Mouse (Mus musculus) liver, adult (tissue): Measurements from ENCODE around the gene Aldh3a2.

Experiments used
- GATA4 ChIP-seq: IDR thresholded peaks from 2 replicates; pipeline ENCODE4 v1.6.1; 2014; ENCODE audit warnings: mild to moderate bottlenecking, low read length; ENCODE audit not compliant: insufficient replicate concordance

Gene Aldh3a2

DNA sequence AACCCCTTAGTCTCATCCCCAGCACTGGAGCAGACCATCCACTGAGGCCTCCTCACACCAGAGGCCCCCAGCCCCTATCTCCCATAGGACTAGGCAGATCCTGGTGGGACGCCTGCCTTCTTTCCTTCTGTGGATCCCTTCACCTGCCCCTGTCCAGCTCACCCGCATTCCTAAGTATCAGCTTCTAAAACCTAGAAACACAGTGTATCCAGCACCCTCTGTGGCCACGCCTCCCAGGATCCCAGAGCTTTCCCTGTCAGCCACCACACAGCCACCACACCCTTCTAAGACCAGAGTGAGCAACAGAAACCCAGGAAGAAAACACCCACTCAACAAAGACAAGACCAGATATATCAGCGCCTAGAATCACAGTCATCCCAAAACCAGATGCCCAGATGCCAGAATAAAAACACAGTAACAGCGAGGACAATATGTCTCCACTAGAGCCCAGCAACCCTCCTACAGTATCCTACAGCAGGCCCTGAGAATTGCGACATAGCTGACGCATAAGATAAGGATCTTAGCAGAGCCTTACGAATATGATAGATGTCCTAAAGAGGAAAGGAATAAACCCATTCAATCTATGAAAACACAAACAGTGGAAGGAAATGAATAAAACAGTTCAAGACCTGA is 11.3 kb upstream of the Aldh3a2 start:
- TF ChIP-seq GATA4 = no peak

DNA sequence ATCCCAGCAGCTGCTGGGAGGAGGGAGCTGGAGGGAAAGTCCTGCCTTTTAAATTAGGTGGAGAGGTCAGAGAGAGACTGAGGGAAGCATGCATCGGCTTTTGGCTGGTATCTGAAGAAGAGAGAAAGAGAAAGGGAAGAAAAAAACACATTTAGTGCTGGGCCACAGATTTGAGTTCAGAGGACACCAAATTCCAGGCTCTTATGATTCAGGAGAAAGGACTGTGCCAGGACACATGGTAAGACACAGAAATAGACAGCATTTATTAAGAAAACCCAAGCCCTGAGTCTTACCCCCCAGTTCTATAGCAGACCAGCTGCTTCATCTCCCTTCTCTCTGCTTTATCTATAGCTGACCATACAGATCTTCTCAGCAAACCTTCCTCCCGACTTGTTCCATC is 10.7 kb upstream of the Aldh3a2 start:
- no peak for TF ChIP-seq GATA4

DNA sequence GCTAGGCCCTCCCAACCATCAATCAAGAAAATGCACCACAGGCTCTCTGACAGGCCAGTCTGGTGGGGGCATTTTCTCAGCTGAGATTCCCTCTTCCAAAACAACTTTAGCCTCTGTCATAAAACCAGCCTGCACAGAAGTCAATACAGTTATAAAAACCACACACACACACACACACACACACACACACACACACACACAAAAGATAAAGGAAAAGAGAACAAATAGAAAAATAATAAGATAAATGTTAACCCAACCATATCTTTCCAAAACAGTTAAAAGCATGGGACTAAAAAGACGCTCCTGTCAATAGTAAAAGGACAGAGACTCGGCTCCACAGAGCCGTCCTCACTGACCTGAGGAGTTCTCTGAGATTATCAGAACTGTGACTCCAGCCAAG is 9.2 kb upstream of the Aldh3a2 start:
- no peak for TF ChIP-seq GATA4

DNA sequence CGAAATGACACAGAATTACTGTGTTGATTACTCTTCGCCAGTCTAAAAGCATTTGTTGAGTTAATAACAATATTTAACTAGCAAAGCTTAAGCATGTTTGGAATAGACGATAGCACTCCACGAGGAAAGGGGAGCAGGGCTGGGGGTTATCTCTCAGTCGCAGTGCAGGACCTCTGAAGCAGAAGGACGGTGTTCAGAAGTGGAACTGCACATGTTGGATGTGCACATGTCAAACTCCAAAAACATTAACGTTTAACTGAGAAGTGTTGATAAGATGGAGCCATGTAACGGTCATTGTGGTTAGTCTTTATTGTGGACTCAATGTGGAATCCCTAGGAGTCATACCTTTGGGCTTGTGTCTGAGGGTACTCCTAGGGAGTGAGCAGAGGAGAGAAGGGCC is 7.8 kb upstream of the Aldh3a2 start:
- TF ChIP-seq GATA4 = no peak

DNA sequence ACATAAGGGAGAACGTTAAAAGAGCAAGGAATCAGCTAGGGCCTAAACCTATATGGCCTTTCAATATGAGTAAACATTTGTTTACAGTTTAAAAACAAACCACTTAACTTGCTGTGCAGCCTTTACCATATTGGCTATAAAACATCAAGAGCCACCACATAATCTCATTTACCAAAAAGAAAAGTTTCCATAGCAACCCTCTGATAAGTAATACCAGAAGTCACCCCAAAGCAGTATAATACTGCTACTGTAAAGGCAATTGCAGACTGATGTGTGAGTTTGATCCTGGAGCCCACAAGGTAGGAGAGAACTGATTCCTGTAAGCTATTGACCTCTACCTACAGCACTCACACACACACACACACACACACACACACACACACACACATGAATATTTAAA is 7.2 kb upstream of the Aldh3a2 start:
- no peak for TF ChIP-seq GATA4

DNA sequence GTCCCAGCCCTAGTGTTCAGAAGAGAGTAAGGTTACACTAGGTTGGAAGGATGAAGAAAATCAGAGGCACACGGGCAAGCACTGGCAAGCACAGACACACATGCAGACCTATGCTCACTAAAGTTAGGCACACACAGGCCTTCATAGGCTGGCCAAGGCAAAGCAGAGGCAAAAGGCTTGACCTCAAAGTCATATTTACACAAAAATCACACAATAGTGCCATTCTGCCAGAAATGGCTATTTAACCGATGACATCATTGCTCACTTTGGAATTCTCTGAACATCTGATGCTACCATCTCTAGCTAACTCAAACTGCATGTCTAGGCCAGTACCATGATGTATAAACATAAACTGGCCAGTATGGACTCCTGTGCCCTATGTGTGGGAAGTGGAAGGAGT is 6.7 kb upstream of the Aldh3a2 start:
- TF ChIP-seq GATA4 = no peak

DNA sequence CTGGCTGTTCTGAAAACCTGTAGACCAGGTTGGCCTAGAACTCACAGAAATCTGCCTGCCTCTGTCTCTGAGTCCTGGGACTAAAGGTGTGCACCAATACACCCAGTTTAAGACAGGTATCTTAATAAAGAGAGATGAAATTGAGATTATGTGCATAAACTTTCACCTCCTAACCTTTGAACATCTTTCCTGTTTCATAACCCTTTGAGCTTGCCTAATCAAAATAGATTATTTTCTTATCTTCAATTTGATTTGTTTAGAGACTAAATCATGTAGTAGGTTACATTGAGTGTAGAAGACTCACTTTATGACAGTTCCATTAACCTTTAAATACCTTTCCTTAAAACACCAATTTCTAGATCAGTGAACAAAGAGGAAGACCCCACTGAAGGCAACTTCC is 4.3 kb upstream of the Aldh3a2 start:
- peak; percentile 74; the same call in 1 of the 2 replicates for TF ChIP-seq GATA4

DNA sequence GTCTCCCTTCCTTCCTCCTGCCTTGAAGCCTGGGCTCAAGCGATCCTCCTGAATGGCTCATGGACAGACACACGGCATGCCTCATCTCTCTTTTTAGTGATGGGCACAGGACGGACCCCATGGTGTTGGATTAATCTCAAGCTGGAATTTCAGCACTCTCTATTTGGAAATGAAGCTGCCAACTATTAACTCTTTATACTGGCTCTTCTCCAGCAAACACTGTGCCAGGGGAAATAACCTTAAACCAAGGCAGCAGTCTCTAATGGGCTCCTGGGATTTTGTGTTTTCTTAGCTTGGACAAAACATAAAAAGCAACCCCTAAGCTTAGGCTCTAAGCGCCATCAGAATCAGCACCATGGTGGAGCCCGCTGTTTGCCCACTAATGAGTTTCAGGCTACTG is 3.1 kb upstream of the Aldh3a2 start:
- TF ChIP-seq GATA4 = no peak

DNA sequence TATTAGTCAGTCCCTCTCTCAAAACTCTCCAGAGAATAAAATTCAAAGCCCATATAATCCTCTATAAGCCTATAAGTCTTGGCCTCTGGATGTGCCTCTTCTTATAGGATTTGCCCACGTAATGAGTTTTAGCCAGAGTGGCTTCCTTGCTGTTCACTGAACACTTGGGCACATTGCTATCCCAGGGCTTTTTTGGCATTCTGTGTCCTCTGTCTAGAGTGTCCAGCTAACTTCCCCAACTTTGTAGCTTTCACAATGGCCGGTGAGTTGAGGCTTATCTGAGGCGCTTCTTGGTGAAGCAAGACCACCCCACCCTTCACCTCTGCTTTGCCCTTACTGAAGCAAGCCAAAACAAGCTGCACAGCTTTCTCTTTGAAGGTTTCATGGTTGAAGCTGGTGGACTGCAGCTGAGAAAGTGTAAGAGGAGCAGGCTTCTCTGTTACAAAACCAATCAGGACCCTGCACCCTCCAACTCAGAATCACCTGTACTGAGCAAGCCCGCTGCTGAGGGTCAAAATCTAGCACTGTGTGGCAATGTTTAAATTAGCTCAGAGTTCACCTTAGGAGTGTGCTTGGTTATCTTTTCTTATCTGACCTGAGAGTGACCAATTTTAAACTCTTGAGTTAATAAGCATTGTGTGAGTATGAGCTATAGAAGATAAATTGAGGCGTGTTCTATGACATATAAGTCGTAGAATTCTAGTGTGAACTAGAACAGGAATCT is 1.5 kb upstream of the Aldh3a2 start:
- peak; percentile 63; the same call in 1 of the 2 replicates for TF ChIP-seq GATA4

DNA sequence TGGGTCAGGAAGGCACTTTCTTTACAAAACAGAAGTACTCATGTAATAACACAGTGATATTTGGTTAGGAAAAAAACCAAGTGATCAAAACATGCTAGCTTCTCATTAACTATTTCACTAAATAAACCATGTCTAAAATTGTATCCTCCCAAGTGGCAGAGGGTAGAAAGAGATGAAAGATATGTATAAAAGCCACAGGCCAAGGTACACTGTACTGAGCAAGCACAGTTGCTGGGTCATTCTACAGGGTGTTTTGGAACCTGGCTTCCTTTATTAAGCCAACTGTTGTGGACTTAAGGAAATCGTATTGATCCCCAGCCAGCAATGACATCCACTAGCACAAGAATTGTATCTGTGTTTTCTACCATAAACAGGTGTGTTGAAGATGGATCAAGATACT is 3.4 kb downstream of the Aldh3a2 start:
- TF ChIP-seq GATA4 = peak; percentile 41; the same call in 1 of the 2 replicates

DNA sequence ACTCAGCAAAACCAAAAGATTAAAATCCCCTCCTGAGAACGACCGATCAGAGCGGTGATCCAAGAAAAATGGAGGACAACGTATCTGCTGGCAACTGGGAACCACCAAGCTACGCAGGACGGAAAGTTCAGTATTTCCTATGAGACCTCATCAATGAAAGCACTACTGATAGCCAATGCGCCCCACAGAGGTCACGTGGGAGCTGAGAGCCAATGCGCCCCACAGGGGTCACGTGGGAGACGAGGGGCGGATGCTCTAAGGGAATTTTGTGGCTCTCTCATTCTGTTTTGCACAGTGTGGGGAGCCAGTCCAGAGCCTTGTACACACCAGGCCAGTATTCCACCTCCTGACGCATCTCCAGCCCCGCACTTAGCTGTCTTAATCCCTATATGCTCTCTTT is 4.7 kb downstream of the Aldh3a2 start:
- no peak for TF ChIP-seq GATA4

DNA sequence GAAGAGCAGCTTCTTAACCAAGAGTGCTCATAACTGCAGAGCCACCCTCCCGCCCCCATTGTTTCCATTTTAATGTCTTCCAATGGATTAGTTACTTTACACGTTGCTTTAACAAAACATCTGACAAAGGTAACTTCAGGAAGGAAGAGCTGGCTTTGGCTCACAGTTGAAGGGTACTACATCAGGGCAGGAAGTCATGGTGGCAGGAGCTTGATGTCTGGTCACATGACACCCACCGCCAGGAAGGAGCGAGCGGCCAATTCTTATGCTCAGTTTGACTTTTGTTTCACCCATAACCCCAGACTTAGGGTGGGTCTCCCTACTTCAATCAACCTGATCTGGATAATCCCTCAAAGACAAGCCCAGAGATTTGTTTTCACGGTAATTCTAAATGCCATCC is 8.2 kb downstream of the Aldh3a2 start:
- TF ChIP-seq GATA4 = no peak

DNA sequence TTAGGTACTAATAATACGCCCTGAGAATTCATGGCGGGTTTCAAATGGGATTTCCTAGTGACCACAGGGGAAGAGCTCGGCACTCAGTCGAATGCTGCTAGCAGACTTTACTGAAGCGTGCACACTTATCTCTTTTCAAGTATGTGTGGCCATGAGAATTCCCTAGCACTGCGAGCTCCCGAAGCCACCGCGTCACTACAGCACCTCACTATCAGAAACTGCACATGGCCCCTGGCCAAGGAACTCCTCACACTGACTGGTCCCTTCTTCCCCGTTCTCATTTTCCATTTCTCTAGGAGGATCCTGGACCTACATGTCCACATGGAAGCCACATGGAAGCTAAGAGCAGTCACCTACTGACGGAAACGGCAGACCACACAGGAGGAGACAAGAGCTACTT is 14.5 kb downstream of the Aldh3a2 start:
- TF ChIP-seq GATA4 = no peak

DNA sequence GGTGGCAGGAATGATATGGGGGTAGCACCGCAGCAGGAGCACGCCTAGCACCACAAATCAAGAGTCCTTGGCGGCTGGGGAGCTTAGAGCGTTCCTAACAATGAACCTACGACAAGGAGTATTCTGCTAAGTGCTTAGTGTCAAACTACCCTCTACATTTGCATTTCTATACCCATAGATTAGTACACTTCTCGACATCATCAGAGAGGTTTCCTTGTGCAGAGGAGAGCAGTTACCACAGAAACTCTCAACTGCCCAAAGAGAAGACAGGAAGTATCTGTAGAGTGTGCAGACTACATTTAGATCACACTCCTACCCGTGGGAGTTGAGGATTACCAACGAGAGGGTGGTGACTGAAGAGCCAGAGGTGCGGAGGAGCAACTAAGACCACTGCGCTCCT is 15.5 kb downstream of the Aldh3a2 start:
- TF ChIP-seq GATA4 = no peak

DNA sequence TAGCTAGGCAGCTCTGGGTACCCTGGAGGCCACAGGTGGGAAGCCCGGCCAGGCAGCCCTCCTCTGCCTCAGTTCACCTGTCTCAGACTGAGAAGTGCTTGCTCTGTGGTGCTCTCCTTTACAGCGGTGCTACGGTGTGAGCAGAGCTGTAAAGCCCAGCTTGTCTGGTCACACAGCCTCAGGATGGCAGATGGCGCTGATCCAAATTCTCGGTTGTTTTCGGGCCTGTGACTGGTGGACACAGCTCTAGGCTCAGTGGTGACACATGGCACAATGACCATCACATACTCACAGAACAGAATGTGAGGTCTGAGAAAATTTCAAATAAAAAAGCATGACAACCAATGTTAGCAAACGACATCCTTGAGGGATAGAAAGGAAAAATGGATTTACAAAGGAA is 22.9 kb downstream of the Aldh3a2 start:
- no peak for TF ChIP-seq GATA4

DNA sequence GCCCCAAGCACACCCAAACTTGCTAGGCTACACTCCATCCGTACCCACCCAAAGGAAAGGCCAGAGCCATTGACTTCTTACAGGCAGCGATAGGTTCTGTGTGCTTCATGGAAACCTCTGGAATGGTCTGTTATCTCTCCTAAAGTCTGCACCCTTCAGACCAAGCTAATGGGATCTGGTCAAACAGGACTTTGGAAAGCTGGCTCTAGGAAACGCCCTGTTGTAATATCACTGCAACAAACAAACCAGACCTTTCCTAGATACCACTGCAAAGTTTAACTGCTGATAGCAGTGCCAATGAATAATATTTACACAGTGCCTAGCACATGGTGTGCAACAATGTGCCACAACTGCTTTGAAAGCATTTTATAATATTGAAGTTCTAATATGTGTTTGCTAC is 31.2 kb downstream of the Aldh3a2 start:
- TF ChIP-seq GATA4 = peak; percentile 91

DNA sequence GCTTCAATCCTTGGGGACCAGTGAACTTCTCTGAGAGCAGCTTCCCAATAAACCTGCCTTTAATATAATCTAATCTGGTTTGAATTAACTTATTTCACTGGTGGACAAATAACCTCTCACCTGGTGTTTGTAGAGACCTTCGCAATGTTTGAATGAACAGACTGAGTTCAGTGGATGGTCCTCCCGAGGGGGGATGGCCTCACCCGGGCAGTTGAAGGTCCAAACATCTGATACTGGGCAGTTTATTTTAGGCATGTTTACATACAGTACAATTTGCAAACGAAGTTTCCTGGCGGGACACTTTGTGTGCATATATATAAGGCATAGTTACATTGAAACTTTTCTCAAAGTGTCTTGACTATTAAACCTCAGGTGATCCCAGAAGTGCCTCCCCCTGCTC is 33.1 kb downstream of the Aldh3a2 start:
- TF ChIP-seq GATA4 = no peak
